Mouse (Mus musculus): Measurements from ENCODE around the gene Ttc7. TPM values are rescaled to one million over a fixed set of nuclear protein-coding genes. Genes with fewer than 3 reads are reported as not detected.

Gene Ttc7
- total RNA-seq, 2 experiments from 2014 or later = 5.5 TPM

Other genes starting within 250 kb of the Ttc7 start
- 10 to 100 TPM; 25.8 to 26.7 TPM for gene Socs5, start 175.2 kb upstream of the Ttc7 start, total RNA-seq (2021)
- 10 to 100 TPM; 37.4 to 41.8 TPM for gene Mcfd2, start 17.0 kb upstream of the Ttc7 start, total RNA-seq (2021)
- not detected for gene Stpg4, start 144.9 kb downstream of the Ttc7 start, total RNA-seq (2021)
- gene Calm2, start 164.0 kb downstream of the Ttc7 start, total RNA-seq (2021) = 100 to 1,000 TPM; 289 to 299 TPM

All from heart, postnatal 4 days (tissue).